Mouse (Mus musculus): Measurements from ENCODE around the gene Exoc2. TPM values are rescaled to one million over a fixed set of nuclear protein-coding genes. Genes with fewer than 3 reads are reported as not detected.

Gene Exoc2
- polyA plus RNA-seq, 2 experiments from 2014 or later, result 68.2 to 103 TPM

DNA sequence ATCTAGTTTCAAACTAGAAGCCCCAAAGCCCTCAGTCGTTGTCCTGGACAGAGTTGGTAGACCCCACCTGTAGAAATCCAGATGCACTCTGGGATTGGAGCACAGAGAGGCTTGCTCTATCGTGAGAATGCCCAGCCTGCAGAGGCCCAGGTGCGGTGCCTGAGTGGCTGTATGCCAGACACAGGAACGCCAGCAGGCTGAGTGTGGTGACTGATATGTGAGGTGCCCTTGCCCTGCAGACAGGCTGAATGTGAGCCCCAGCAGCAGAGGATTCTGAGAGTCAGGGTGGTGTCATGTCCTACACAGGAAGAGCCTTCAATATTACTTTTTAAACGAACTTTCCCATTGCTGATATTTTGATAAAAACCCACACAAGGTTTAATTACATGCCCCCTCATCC lies 208.0 kb downstream of the Exoc2 start:
- ATAC-seq, result no peak

GRCm38 (mm10) chr13:30764014-30764740 lies 209.7 kb downstream of the Exoc2 start:
- no peak for ATAC-seq

Other genes starting within 250 kb of the Exoc2 start
- gene Irf4, start 224.9 kb downstream of the Exoc2 start, polyA plus RNA-seq (2017; shearing (Covaris generic)), result 10 to 100 TPM; 14.8 to 22.6 TPM
- gene Hus1b, start 26.3 kb downstream of the Exoc2 start, polyA plus RNA-seq (2017; shearing (Covaris generic)), result under 1 TPM; 0.46 to 0.73 TPM
- gene Gm5447, start 111 bp upstream of the Exoc2 start, polyA plus RNA-seq (2017; shearing (Covaris generic)), result not detected